Mouse (Mus musculus): ENCODE results near the gene Ctsm.
"Not testable (repeated sequence)": the region's sequence is repeated elsewhere in the genome, so short reads cannot be mapped to it uniquely, and the experiment has no call there.

Gene Ctsm

GRCm38 (mm10) chr13:61541631-61542030 is at the start of gene Ctsm:
Ctsm (minus strand) TSS chr13:61541839.
- no peak for DNase-seq (ENCODE audit: extremely low spot score, low read depth, low spot score)

- no peak for DNase-seq (ENCODE audit: extremely low spot score, low read depth, low spot score)
Measured at GRCm38 (mm10) chr13:61570027-61570426, 28.4 kb upstream of the Ctsm start, which contains the start of gene Cts3. Cts3 (minus strand) TSS chr13:61570127.

GRCm38 (mm10) chr13:61568074-61568473 is 26.4 kb upstream of the Ctsm start, which contains the start of gene Gm49352:
Gm49352 (minus strand) TSS chr13:61568174.
- not testable (repeated sequence) for DNase-seq (ENCODE audit: extremely low spot score, low read depth, low spot score)

All from hindlimb bud, embryonic 11.5 days (tissue).